13 mouse cellular contexts compared by ENCODE assay signal in genomic region chr6:145829062-145829835, GRCm38 (mm10). TPM values are rescaled to one million over a fixed set of nuclear protein-coding genes. Genes with fewer than 3 reads are reported as not detected.
DNase-seq lines count a peak whose midpoint lies in the region; ATAC-seq and TF ChIP-seq lines count a peak whose summit lies in the region.
"Had no signal": no experiment of that assay in that cellular context is flagged by ENCODE, and none has a peak within 500 bp of the region (broad histone marks: within the 10 kb centered on the region; RNA-seq: fewer than 3 reads in every experiment).

No protein-coding gene starts in this region.

- peak; percentile 55; the same call in 1 of the 2 replicates for ATAC-seq in liver, embryonic 12.5 days
- peak; percentile 44 for ATAC-seq in liver, embryonic 15.5 days (ENCODE audit: insufficient read depth)
- ATAC-seq in forebrain, embryonic 13.5 days: no peak
- ATAC-seq: Patski had no signal

- no peaks in the 10 kb centered on the region for H3K27me3 ChIP-seq in liver, adult 2 months (ENCODE audit: control insufficient read depth, insufficient read depth, low read length)
- peaks cover 6% of the 10 kb centered on the region; the same call in 1 of the 2 replicates for H3K27me3 ChIP-seq in liver, embryonic 12.5 days (replicated peaks)
- no peaks in the 10 kb centered on the region for H3K27me3 ChIP-seq in liver, embryonic 15.5 days
- no peaks in the 10 kb centered on the region for H3K27me3 ChIP-seq in forebrain, embryonic 13.5 days
- H3K27me3 ChIP-seq: CH12.LX; embryonic facial prominence, embryonic 13.5 days; forebrain, embryonic 12.5 days; Patski had no signal

- no peaks in the 10 kb centered on the region for H3K9me3 ChIP-seq in liver, embryonic 12.5 days (replicated peaks)
- H3K9me3 ChIP-seq in liver, embryonic 15.5 days (replicated peaks): no peaks in the 10 kb centered on the region
- no peaks in the 10 kb centered on the region for H3K9me3 ChIP-seq in forebrain, embryonic 13.5 days (replicated peaks)
- H3K9me3 ChIP-seq: forebrain, embryonic 12.5 days had no signal

- 0 out of 2 replicates have a peak, but pooled peaks have one; percentile 6 for TF ChIP-seq CTCF in liver, adult 2 months (IDR thresholded peaks at IDR 0.05; ENCODE audit: low read depth, low read length)

- peak; percentile 17 for DNase-seq in embryo, embryonic 10.5 days (ENCODE audit: low spot score)
- DNase-seq in embryo, embryonic 9.5 days (ENCODE audit: extremely low spot score): no peak
- DNase-seq in liver, adult 2 months (ENCODE audit: extremely low read depth, low read depth, low spot score): peak; percentile 94
- no peak for DNase-seq in liver
- no peak for DNase-seq in ovary, postnatal 36 days (ENCODE audit: low spot score)

- no peak for TF ChIP-seq POLR2A in liver, adult 2 months (IDR thresholded peaks at IDR 0.05; ENCODE audit: extremely low read depth, insufficient read depth, low read length)

- H3K9ac ChIP-seq in liver, adult 2 months (ENCODE audit: low read depth, low read length): no peak overlapping the region
- no peak overlapping the region for H3K9ac ChIP-seq in liver, embryonic 12.5 days
- H3K9ac ChIP-seq in liver, embryonic 15.5 days: no peak overlapping the region
- H3K9ac ChIP-seq in forebrain, embryonic 13.5 days: no peak overlapping the region
- H3K9ac ChIP-seq: embryonic facial prominence, embryonic 13.5 days; forebrain, embryonic 12.5 days; hindbrain, embryonic 14.5 days had no signal

- no peaks in the 10 kb centered on the region for H3K79me2 ChIP-seq in liver, adult 2 months (ENCODE audit: control insufficient read depth, insufficient read depth, low read length)

- no peak overlapping the region for H3K4me2 ChIP-seq in liver, embryonic 12.5 days
- no peak overlapping the region for H3K4me2 ChIP-seq in liver, embryonic 15.5 days
- H3K4me2 ChIP-seq in forebrain, embryonic 13.5 days: no peak overlapping the region
- H3K4me2 ChIP-seq: embryonic facial prominence, embryonic 13.5 days; forebrain, embryonic 12.5 days; hindbrain, embryonic 14.5 days had no signal

- H3K4me3 ChIP-seq in liver, adult 2 months (ENCODE audit: insufficient read depth, low read depth, low read length): no peak overlapping the region
- no peak overlapping the region for H3K4me3 ChIP-seq in liver, embryonic 12.5 days
- H3K4me3 ChIP-seq in liver, embryonic 15.5 days (replicated peaks): no peak overlapping the region
- H3K4me3 ChIP-seq in forebrain, embryonic 13.5 days: no peak overlapping the region
- H3K4me3 ChIP-seq: embryonic facial prominence, embryonic 13.5 days; forebrain, embryonic 12.5 days had no signal

- peaks cover 6% of the 10 kb centered on the region; the same call in 1 of the 2 replicates for H3K4me1 ChIP-seq in liver, adult 2 months (ENCODE audit: control insufficient read depth, insufficient read depth, low read length)
- no peaks in the 10 kb centered on the region for H3K4me1 ChIP-seq in liver, embryonic 12.5 days
- no peaks in the 10 kb centered on the region for H3K4me1 ChIP-seq in liver, embryonic 15.5 days (replicated peaks)
- no peaks in the 10 kb centered on the region for H3K4me1 ChIP-seq in forebrain, embryonic 13.5 days
- H3K4me1 ChIP-seq: embryonic facial prominence, embryonic 13.5 days; forebrain, embryonic 12.5 days had no signal

- no peaks in the 10 kb centered on the region for H3K36me3 ChIP-seq in liver, adult 2 months (ENCODE audit: control insufficient read depth, insufficient read depth, low read length)
- H3K36me3 ChIP-seq in liver, embryonic 12.5 days: no peaks in the 10 kb centered on the region
- H3K36me3 ChIP-seq in liver, embryonic 15.5 days (replicated peaks): no peaks in the 10 kb centered on the region
- H3K36me3 ChIP-seq in forebrain, embryonic 13.5 days (ENCODE audit: poor library complexity, severe bottlenecking): no peaks in the 10 kb centered on the region
- H3K36me3 ChIP-seq: forebrain, embryonic 12.5 days had no signal

- 23% methylated on average over 16 of the region's 16 CpGs for WGBS in liver, adult 2 months
- WGBS in liver, embryonic 12.5 days (ENCODE audit: insufficient replicate concordance): 67% methylated on average over 16 of the region's 16 CpGs
- 64% methylated on average over 16 of the region's 16 CpGs for WGBS in liver, embryonic 15.5 days (ENCODE audit: insufficient replicate concordance)
- WGBS in forebrain, embryonic 13.5 days: 88% methylated on average over 16 of the region's 16 CpGs

- peak overlapping the region; percentile 93 for H3K27ac ChIP-seq in liver, adult 2 months (replicated peaks; ENCODE audit: insufficient read depth, low read depth, low read length)
- no peak overlapping the region for H3K27ac ChIP-seq in liver, embryonic 12.5 days
- H3K27ac ChIP-seq in liver, embryonic 15.5 days (replicated peaks): no peak overlapping the region
- H3K27ac ChIP-seq in forebrain, embryonic 13.5 days: no peak overlapping the region
- H3K27ac ChIP-seq: embryonic facial prominence, embryonic 13.5 days; forebrain, embryonic 12.5 days; hindbrain, embryonic 14.5 days had no signal

RNA-seq across cellular contexts. Expression of gene Bhlhe41, which starts 36.1 kb away (rescaled TPM):
- 0.40 and 1.8 TPM in 2 replicates for total RNA-seq in liver, adult 2 months (2014; rRNA removed)
- polyA plus RNA-seq in liver, adult 2 months (2012; rRNA removed): 0.21 and 0.32 TPM in 2 replicates
- polyA plus RNA-seq in liver, embryonic 12.5 days (2016; fragmentation: Nextera tagmentation; extraction: Ambion mirVana): 0.11 and 0.15 TPM in 2 replicates
- 0.02 and 0.12 TPM in 2 replicates for polyA plus RNA-seq in liver, embryonic 15.5 days (2015; fragmentation: Nextera tagmentation; extraction: Ambion mirVana)
- polyA plus RNA-seq in forebrain, embryonic 13.5 days (2015; fragmentation: Nextera tagmentation; extraction: Ambion mirVana): 1.3 and 1.9 TPM in 2 replicates

Comparison
In these comparisons a context has a peak if more than half of its experiments do, and no peak if none do; other contexts are left out.
1. DNase-seq: peak in embryo, embryonic 10.5 days (single experiment) and liver, adult 2 months (single experiment); none in embryo, embryonic 9.5 days (single experiment), liver (single experiment) and ovary, postnatal 36 days (single experiment).